In genomic region chr9:106123599-106123998, GRCm38 (mm10) we compare ENCODE assay signal across 8 mouse cellular contexts. TPM values are rescaled to one million over a fixed set of nuclear protein-coding genes. Genes with fewer than 3 reads are reported as not detected.
DNase-seq lines count a peak whose midpoint lies in the region; ATAC-seq and TF ChIP-seq lines count a peak whose summit lies in the region.

No protein-coding gene starts in this region.

- H3K27me3 ChIP-seq in Patski: peaks cover 8% of the 10 kb centered on the region
- no peaks in the 10 kb centered on the region for H3K27me3 ChIP-seq in midbrain, embryonic 16.5 days (ENCODE audit: control insufficient read depth, insufficient read depth, low read depth, low read length)

- POLR2A ChIA-PET in Patski (lab: Charles Lee): no interaction called here

- CTCF ChIA-PET in Patski (lab: Charles Lee): interaction anchor here (0.9 to 2.3 kb wide), 6 partner anchors 9 to 263 kb away, joined by 3 to 12 read pairs (median 4); no protein-coding TSS in a partner anchor

- H3K4me1 ChIP-seq in midbrain, embryonic 16.5 days (ENCODE audit: control insufficient read depth, insufficient read depth, low read length): peaks cover 19% of the 10 kb centered on the region

- peak; percentile 69 for TF ChIP-seq CTCF in Patski (IDR thresholded peaks at IDR 0.05)

- H3K9ac ChIP-seq in midbrain, embryonic 16.5 days (ENCODE audit: low read depth, low read length): no peak overlapping the region

- no peaks in the 10 kb centered on the region for H3K9me3 ChIP-seq in midbrain, embryonic 16.5 days (replicated peaks; ENCODE audit: control insufficient read depth, low read length, poor library complexity, severe bottlenecking)

- H3K36me3 ChIP-seq in midbrain, embryonic 16.5 days (ENCODE audit: control insufficient read depth, insufficient read depth, low read length): no peaks in the 10 kb centered on the region

- 54% methylated on average over 4 of the region's 4 CpGs for WGBS in midbrain, embryonic 16.5 days

- no peak overlapping the region for H3K4me2 ChIP-seq in midbrain, embryonic 16.5 days (ENCODE audit: low read length)

- no peak for ATAC-seq in Patski
- ATAC-seq in granulocyte monocyte progenitor cell, adult 5-6 weeks (replicated peaks; ENCODE audit: poor library complexity, severe bottlenecking): peak; percentile 63
- peak; percentile 47 for ATAC-seq in megakaryocyte, adult 5-6 weeks (ENCODE audit: poor library complexity, severe bottlenecking)
- ATAC-seq in midbrain, embryonic 16.5 days: no peak

- H3K27ac ChIP-seq in midbrain, embryonic 16.5 days (ENCODE audit: low read length): no peak overlapping the region

- no peak overlapping the region for H3K4me3 ChIP-seq in midbrain, embryonic 16.5 days (ENCODE audit: low read depth, low read length)

- in situ Hi-C loops in Patski (cut with MboI; ENCODE audit: low pct_unique_long_range_greater_than_20kb): loop anchor here (25.0 kb wide), 1 partner anchor 436 kb away; no protein-coding TSS in a partner anchor

- peak; percentile 20 for DNase-seq in heart, postnatal 4 days
- DNase-seq in heart, adult 11 months: no peak
- DNase-seq in CD4-positive helper T cell, adult 2 months (ENCODE audit: low read depth, low spot score): peak; percentile 48
- no peak for DNase-seq in Patski (ENCODE audit: low read depth, low spot score)
- DNase-seq in urinary bladder, postnatal 10 days (ENCODE audit: low spot score): no peak

RNA-seq across cellular contexts. Expression of gene Col6a4, which starts 27.0 kb away (rescaled TPM):
- total RNA-seq in heart, postnatal 4 days (2021): under 1 TPM; 0.07 to 0.09 TPM
- polyA plus RNA-seq in Patski (2021): 0.21 TPM
- not detected in 2 replicates for total RNA-seq in granulocyte monocyte progenitor cell, adult 5-6 weeks (2014; fragmentation: Nextera tagmentation)
- total RNA-seq in granulocyte monocyte progenitor cell, adult 5-6 weeks (2017): not detected in 2 replicates
- not detected in 2 replicates for total RNA-seq in megakaryocyte, adult 5-6 weeks (2015)
- total RNA-seq in megakaryocyte, adult 5-6 weeks (2017): not detected in 2 replicates
- 1.8 and 2.2 TPM in 2 replicates for polyA plus RNA-seq in midbrain, embryonic 16.5 days (2015; fragmentation: Nextera tagmentation; extraction: Ambion mirVana)

RNA-seq across cellular contexts. Expression of gene Glyctk, which starts 34.3 kb away (rescaled TPM):
- 1 to 10 TPM; 2.3 to 3.5 TPM for total RNA-seq in heart, postnatal 4 days (2021)
- polyA plus RNA-seq in Patski (2021): 1.2 TPM
- total RNA-seq in granulocyte monocyte progenitor cell, adult 5-6 weeks (2014; fragmentation: Nextera tagmentation): 0.26 TPM in 1 of 2 replicates, not detected in the other
- 0.56 and 2.6 TPM in 2 replicates for total RNA-seq in granulocyte monocyte progenitor cell, adult 5-6 weeks (2017)
- 0.11 and 0.89 TPM in 2 replicates for total RNA-seq in megakaryocyte, adult 5-6 weeks (2015)
- 0.88 and 1.8 TPM in 2 replicates for total RNA-seq in megakaryocyte, adult 5-6 weeks (2017)
- 3.5 and 3.9 TPM in 2 replicates for polyA plus RNA-seq in midbrain, embryonic 16.5 days (2015; fragmentation: Nextera tagmentation; extraction: Ambion mirVana)

RNA-seq across cellular contexts. Expression of gene Wdr82, which starts 47.1 kb away (rescaled TPM):
- total RNA-seq in heart, postnatal 4 days (2021): 10 to 100 TPM; 90.0 to 98.5 TPM
- 82.0 TPM for polyA plus RNA-seq in Patski (2021)
- 59.4 and 68.2 TPM in 2 replicates for total RNA-seq in granulocyte monocyte progenitor cell, adult 5-6 weeks (2014; fragmentation: Nextera tagmentation)
- total RNA-seq in granulocyte monocyte progenitor cell, adult 5-6 weeks (2017): 68.6 and 86.0 TPM in 2 replicates
- 41.5 and 49.1 TPM in 2 replicates for total RNA-seq in megakaryocyte, adult 5-6 weeks (2015)
- total RNA-seq in megakaryocyte, adult 5-6 weeks (2017): 49.8 and 61.9 TPM in 2 replicates
- polyA plus RNA-seq in midbrain, embryonic 16.5 days (2015; fragmentation: Nextera tagmentation; extraction: Ambion mirVana): 35.5 and 35.9 TPM in 2 replicates

Comparison
In these comparisons a context has a peak if more than half of its experiments do, and no peak if none do; other contexts are left out.
1. DNase-seq: peak in heart, postnatal 4 days (single experiment) and CD4-positive helper T cell, adult 2 months (single experiment); none in heart, adult 11 months (single experiment), Patski (single experiment) and urinary bladder, postnatal 10 days (single experiment).
2. ATAC-seq: peak in granulocyte monocyte progenitor cell, adult 5-6 weeks (single experiment) and megakaryocyte, adult 5-6 weeks (single experiment); none in Patski (single experiment) and midbrain, embryonic 16.5 days (single experiment).